Mouse (Mus musculus) stomach, embryonic 14.5 days (tissue): ENCODE measurements around the gene Bfsp2. TPM values are rescaled to one million over a fixed set of nuclear protein-coding genes. Genes with fewer than 3 reads are reported as not detected.
A peak's percentile ranks its signal among the peaks of the same experiment; 100 is the strongest.

Experiments used
- ATAC-seq: fragments of 200-750 bp; cut with Nextera tagmentation; 2 replicates; pipeline ENCODE4 v1.8.0; 2017; ENCODE audit warnings: low read depth, moderate TSS enrichment; ENCODE audit not compliant: insufficient number of reproducible peaks, insufficient read depth, low FRiP score
- H3K27ac ChIP-seq: fragments of 300-500 bp; sonication (generic); 2 replicates; pipeline ENCODE4 v1.5.1; 2014; ENCODE audit warnings: mild to moderate bottlenecking, low read length, moderate library complexity, mixed read lengths
- H3K27me3 ChIP-seq: fragments of 300-500 bp; sonication (generic); 2 replicates; pipeline ENCODE4 v1.6.1; 2014; ENCODE audit warnings: low read length, control low read depth, mixed read lengths; ENCODE audit not compliant: control insufficient read depth, insufficient read depth
- H3K36me3 ChIP-seq: fragments of 300-500 bp; sonication (generic); 2 replicates; pipeline ENCODE4 v1.6.1; 2014; ENCODE audit warnings: mild to moderate bottlenecking, control low read depth, low read length, moderate library complexity, mixed read lengths; ENCODE audit not compliant: control insufficient read depth, insufficient read depth
- H3K4me1 ChIP-seq: fragments of 300-500 bp; sonication (generic); 2 replicates; pipeline ENCODE4 v1.6.1; 2014; ENCODE audit warnings: low read length, control low read depth, mixed read lengths; ENCODE audit not compliant: control insufficient read depth, insufficient read depth
- H3K4me2 ChIP-seq: fragments of 300-500 bp; sonication (generic); replicated peaks from 2 replicates; pipeline ENCODE4 v1.6.1; 2014; ENCODE audit warnings: low read depth, low read length, control low read depth
- H3K4me3 ChIP-seq: fragments of 300-500 bp; sonication (generic); 2 replicates; pipeline ENCODE4 v1.5.1; 2014; ENCODE audit warnings: low read depth, low read length, control low read depth
- H3K9ac ChIP-seq: fragments of 300-500 bp; sonication (generic); replicated peaks from 2 replicates; pipeline ENCODE4 v1.6.1; 2014; ENCODE audit warnings: low read depth, mild to moderate bottlenecking, control low read depth, low read length, moderate library complexity, mixed read lengths
- H3K9me3 ChIP-seq: fragments of 300-500 bp; sonication (generic); 2 replicates; pipeline ENCODE4 v1.6.1; 2016; ENCODE audit warnings: low read depth, low read length, control low read depth; ENCODE audit not compliant: control insufficient read depth
- WGBS: fragments of 180-500 bp; shearing (Covaris S2); extraction: QIAGEN DNeasy Blood & Tissue Kit; methylation state at CpG from one replicate; pipeline ENCODE4 v1.1.7; 2014; 5-methylcytosine and 5-hydroxymethylcytosine counted together
- polyA plus RNA-seq: library from polyadenylated mRNA; unstranded; fragments of >200 nt; fragmentation: Nextera tagmentation; extraction: Ambion mirVana; gene quantifications from 2 replicates; pipeline ENCODE4 v1.2.1, GENCODE M21; 2014

Gene Bfsp2
- polyA plus RNA-seq, 1 experiment from 2014 or later, result 0.45 TPM

DNA sequence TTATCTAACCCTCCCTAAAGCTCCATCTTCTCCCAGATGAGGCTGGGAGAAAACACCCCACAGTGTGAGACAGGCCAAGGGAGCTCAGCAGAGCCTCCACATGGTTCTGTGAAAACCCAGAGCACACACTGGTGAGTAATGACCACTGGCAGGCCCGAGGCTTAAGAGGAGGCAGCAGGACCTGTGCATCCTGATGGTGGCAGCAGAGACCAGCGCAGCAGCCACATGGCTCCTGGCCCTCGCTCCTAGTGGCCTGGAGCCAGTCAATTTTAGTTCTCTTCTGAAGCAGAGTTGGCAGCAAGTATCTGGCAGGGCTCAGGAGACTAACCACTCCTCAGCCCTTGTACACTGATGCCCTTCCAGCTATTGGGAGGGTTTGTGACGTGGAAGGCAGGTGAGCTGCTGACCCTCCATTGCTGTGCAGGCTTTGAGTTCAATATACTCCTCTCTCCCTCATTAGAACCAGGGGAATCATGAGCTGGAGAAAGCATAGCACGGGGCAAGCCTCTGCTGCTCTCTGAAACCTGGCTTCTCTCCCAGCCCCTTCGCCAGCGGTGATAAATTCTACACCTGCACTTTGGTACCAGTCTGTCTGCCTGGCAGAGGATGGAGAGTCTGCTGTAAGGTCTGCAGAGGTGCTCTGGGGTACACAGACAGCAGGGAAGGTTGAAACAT lies 14.3 kb upstream of the Bfsp2 start:
- ATAC-seq, result peak; percentile 61
- Histone ChIP-seq H3K4me1 (no peaks in the 10 kb centered on the region), H3K27me3 (no peaks in the 10 kb centered on the region), H3K9me3 (no peaks in the 10 kb centered on the region), H3K9ac (no peak overlapping the region), H3K27ac (no peak overlapping the region), H3K4me3 (no peak overlapping the region), H3K36me3 (no peaks in the 10 kb centered on the region), H3K4me2 (no peak overlapping the region)
- 32% methylated on average over 7 of the region's 7 CpGs for WGBS

DNA sequence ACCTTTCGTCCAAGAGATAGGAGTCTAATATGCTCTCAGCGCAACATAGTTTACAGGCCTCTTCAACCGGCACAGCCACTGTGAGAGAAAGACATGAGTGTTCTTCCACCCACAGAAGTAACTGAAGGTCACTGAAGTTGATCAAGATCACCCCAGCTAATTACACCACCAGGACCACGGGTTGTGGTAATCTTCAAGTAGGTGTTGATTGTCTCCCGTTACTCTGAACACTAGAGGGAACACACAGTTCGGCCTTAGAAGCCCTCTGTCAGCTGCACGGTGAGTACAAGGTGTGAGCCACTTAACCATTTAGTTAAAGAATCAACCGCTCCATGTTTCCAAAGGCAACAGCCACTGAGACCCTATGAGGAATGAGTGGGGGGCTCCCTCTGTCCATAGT lies 11.8 kb upstream of the Bfsp2 start:
- no peak overlapping the region for H3K4me2 ChIP-seq
- no peak for ATAC-seq
- H3K27ac ChIP-seq, result no peak overlapping the region
- 74% methylated on average over 8 of the region's 8 CpGs for WGBS
- H3K27me3 ChIP-seq, result no peaks in the 10 kb centered on the region
- H3K9me3 ChIP-seq, result no peaks in the 10 kb centered on the region
- H3K4me3 ChIP-seq, result no peak overlapping the region
- no peaks in the 10 kb centered on the region for H3K4me1 ChIP-seq
- H3K9ac ChIP-seq, result no peak overlapping the region
- no peaks in the 10 kb centered on the region for H3K36me3 ChIP-seq

DNA sequence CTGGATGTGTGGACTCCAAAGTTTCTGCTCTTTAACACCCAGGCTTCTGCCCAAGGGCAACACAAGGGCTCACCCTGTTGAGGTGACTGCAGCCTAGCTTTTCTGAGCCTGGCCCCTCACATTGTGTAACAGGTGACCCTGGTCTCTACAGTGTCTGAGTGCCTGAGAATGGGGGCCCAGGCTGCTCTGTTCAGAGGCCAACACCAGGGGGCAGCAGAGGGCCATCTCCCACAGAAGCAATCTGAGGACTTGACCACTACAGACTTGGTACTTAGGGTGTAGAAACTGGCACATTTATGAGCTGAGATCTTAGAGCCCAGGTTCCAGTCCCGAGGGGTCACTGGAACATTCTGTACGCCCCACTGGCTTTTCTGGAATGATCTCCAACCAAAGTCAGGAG lies 10.2 kb upstream of the Bfsp2 start:
- Histone ChIP-seq H3K4me3 (no peak overlapping the region), H3K4me1 (peaks cover 3% of the 10 kb centered on the region; the same call in 1 of the 2 replicates), H3K36me3 (no peaks in the 10 kb centered on the region), H3K27ac (no peak overlapping the region), H3K9ac (no peak overlapping the region), H3K4me2 (no peak overlapping the region), H3K27me3 (no peaks in the 10 kb centered on the region), H3K9me3 (no peaks in the 10 kb centered on the region)
- ATAC-seq, result peak; percentile 56; the same call in 1 of the 2 replicates
- WGBS, result 10% methylated on average over 2 of the region's 2 CpGs

DNA sequence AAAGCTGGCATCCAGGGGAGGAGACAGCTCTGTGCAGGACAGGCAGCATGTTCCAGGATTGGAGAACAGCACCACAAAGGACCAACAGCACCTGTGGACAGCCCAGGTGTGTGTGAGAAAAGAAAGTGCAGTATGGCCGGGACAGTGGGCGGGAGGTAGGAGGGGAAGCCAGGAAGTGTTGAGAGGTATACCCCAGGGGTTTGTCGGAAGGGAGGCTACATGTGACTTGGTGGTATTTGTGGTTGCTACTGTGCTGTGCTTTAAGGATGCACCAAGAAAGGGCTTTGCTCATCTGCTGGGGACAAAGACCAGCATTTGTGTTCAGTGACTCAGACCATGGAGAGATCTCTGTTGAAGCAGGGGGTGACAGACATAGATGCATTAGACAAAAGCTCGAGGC lies 9.7 kb upstream of the Bfsp2 start:
- H3K27ac ChIP-seq, result no peak overlapping the region
- WGBS, result 84% methylated on average over 4 of the region's 4 CpGs
- no peaks in the 10 kb centered on the region for H3K9me3 ChIP-seq
- H3K4me1 ChIP-seq, result peaks cover 6% of the 10 kb centered on the region; the same call in 1 of the 2 replicates
- no peak overlapping the region for H3K4me3 ChIP-seq
- no peaks in the 10 kb centered on the region for H3K36me3 ChIP-seq
- ATAC-seq, result no peak
- no peaks in the 10 kb centered on the region for H3K27me3 ChIP-seq
- H3K4me2 ChIP-seq, result no peak overlapping the region
- no peak overlapping the region for H3K9ac ChIP-seq

DNA sequence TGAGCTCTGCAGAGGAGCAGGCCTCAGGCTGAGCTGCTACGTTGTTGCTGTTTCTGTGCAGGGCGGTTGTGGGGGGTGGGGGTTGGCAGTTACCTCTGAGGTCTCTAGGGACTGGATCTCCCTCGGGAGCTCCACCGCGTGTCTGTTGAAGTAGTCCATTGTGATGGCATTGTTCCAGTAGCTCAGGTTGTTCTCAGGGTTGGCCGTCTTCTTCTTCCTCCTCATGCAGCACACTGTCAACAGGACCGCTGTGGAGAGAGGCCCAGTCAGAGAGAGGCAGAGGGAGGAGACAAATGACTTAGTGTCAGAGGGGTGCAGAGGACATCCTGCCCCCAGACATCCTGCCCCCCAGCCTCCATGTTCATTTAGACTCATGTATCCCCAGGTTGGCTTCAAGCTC lies 8.9 kb upstream of the Bfsp2 start:
- Histone ChIP-seq H3K4me3 (no peak overlapping the region), H3K36me3 (no peaks in the 10 kb centered on the region), H3K27ac (no peak overlapping the region), H3K9me3 (no peaks in the 10 kb centered on the region), H3K9ac (no peak overlapping the region), H3K4me1 (peaks cover 6% of the 10 kb centered on the region; the same call in 1 of the 2 replicates), H3K27me3 (no peaks in the 10 kb centered on the region), H3K4me2 (no peak overlapping the region)
- 47% methylated on average over 7 of the region's 7 CpGs for WGBS
- no peak for ATAC-seq

DNA sequence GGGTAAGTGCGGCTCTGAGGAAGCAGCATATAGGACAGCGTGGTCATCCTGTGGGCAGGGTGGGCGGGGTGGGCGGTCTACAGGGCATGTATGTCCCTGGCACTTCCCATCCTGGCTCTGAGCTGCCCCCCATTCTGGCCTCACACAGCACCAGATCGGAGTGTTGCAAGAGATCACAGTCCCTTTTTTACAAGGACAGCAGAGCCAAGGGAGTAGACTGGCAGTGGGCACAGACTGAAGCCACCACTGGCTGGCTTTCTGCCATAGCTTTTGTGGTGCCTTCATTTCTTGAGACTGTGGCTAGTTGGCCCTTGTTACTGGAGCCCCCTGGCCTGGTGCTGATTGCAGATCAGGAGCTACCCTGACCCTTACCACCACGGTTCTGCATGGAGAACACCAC lies 6.0 kb upstream of the Bfsp2 start:
- Histone ChIP-seq H3K9me3 (no peaks in the 10 kb centered on the region), H3K27ac (no peak overlapping the region)
- 83% methylated on average over 6 of the region's 6 CpGs for WGBS

DNA sequence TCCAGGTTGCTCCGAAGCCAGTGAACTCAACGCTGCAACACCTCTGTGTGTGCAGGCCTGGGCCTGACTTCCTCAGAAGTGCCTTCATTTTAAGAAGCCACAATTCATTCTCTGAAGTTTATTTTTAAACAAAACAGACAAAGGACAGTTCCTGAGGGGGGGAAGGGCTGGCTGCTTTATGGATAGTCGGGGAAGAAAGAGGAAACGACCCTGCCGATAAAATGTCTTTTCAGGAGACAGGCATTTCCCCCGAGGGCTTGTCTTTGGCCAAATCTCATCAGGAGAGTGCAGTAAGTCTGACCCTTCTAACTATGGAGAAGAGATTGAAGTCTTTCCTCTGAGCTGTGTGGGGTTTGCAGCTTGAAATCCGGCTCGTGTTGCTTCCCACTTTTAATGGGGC lies 5.4 kb upstream of the Bfsp2 start:
- no peak overlapping the region for H3K4me2 ChIP-seq

More for the DNA sequence above, 6.0 kb upstream of the Bfsp2 start:
- H3K9ac ChIP-seq, result no peak overlapping the region
- H3K27me3 ChIP-seq, result no peaks in the 10 kb centered on the region
- no peak overlapping the region for H3K4me3 ChIP-seq
- no peak overlapping the region for H3K4me2 ChIP-seq
- peaks cover 6% of the 10 kb centered on the region; the same call in 1 of the 2 replicates for H3K4me1 ChIP-seq
- no peak for ATAC-seq
- H3K36me3 ChIP-seq, result no peaks in the 10 kb centered on the region

DNA sequence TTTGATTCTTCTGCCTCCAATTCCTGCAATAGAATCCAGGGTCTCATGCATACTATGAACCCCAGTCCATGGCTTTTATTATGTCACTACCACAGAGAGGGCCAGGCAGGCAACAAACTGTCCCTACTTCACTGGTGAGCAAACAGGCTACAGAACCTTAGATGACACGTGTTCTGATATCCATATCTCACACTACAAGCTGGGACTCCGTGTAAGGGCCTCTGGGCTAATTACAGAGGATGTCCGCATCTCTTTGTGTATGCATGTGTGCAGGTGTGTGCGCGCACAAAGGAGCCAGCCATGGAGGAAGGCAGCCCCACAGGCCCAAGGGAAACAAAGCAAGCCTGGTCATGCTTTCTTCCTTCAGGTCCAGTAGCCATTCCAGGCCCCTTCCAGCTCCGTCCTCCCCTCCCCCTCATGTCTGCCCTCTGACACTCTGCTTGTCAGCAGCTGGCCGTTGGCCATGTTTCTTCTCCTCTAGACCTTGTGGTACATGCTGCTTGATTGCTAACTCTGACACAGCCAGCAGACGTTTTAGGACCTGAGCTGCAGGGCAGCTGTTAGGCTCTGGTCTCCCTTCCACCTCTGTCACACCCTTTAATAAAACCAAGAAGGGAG lies 492 bp upstream of the Bfsp2 start:
- no peaks in the 10 kb centered on the region for H3K36me3 ChIP-seq
- no peak overlapping the region for H3K4me3 ChIP-seq
- peaks cover 11% of the 10 kb centered on the region for H3K4me1 ChIP-seq
- no peak overlapping the region for H3K4me2 ChIP-seq
- H3K9ac ChIP-seq, result no peak overlapping the region
- ATAC-seq, result peak; percentile 29; the same call in 1 of the 2 replicates
- no peak overlapping the region for H3K27ac ChIP-seq
- no peaks in the 10 kb centered on the region for H3K9me3 ChIP-seq
- 50% methylated on average over 8 of the region's 8 CpGs for WGBS
- H3K27me3 ChIP-seq, result no peaks in the 10 kb centered on the region

More for the DNA sequence above, 5.4 kb upstream of the Bfsp2 start:
- Histone ChIP-seq H3K9me3 (no peaks in the 10 kb centered on the region), H3K9ac (no peak overlapping the region), H3K4me3 (no peak overlapping the region), H3K4me1 (peaks cover 12% of the 10 kb centered on the region), H3K27me3 (no peaks in the 10 kb centered on the region), H3K36me3 (no peaks in the 10 kb centered on the region), H3K27ac (no peak overlapping the region)
- ATAC-seq, result no peak
- 20% methylated on average over 8 of the region's 8 CpGs for WGBS
